Mouse (Mus musculus): Measurements from ENCODE around the gene Gbe1.

- TF ChIP-seq CTCF (IDR thresholded peaks at IDR 0.05; ENCODE audit: insufficient read depth, low read length) (no peak), POLR2A (IDR thresholded peaks at IDR 0.05; ENCODE audit: borderline replicate concordance, extremely low read depth, low read depth, low read length) (no peak)
Observed at GRCm38 (mm10) chr16:70535224-70535623, 221.5 kb downstream of the Gbe1 start.
